Mouse (Mus musculus): ENCODE measurements around the gene Xlr4c. TPM values are rescaled to one million over a fixed set of nuclear protein-coding genes. Genes with fewer than 3 reads are reported as not detected.
"Not testable (repeated sequence)": the region's sequence is repeated elsewhere in the genome, so short reads cannot be mapped to it uniquely, and the experiment has no call there.

Xlr4c gene
- total RNA-seq (2021) = not detected
- long read RNA-seq, experiment 1 = 0 reads
- long read RNA-seq, experiment 2 = 0 reads

DNA sequence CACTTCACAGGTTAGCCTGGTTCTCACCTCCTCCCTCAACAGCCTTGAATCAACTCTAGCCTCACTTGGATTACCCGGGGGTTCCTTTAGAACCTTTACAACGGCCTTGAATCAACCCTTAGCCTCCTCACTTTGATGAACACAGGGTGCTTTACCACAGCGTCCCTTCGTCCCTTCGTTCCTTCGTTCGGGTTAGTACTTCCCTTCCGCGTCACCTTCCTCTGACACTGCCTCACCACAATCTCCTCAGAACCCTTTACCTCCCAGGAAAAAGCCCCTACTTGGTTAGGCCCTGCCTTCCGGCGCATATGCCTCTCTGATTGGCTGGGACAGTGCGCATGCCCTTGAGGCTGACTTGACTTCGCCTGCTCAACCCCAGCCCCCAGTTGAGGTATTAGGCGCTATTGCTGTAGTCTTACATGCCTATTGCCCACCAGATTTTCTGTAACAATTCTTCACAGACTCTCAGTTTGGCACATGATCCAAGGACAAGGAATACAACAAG lies at the start of gene Xlr4c:
TSS of gene Xlr4c (minus strand) at position 310 of the 505 bp plus-strand sequence.
- intact Hi-C loops (cut with DNase I; ENCODE audit: low total_unique reads); DNase-seq: not testable (repeated sequence)

DNA sequence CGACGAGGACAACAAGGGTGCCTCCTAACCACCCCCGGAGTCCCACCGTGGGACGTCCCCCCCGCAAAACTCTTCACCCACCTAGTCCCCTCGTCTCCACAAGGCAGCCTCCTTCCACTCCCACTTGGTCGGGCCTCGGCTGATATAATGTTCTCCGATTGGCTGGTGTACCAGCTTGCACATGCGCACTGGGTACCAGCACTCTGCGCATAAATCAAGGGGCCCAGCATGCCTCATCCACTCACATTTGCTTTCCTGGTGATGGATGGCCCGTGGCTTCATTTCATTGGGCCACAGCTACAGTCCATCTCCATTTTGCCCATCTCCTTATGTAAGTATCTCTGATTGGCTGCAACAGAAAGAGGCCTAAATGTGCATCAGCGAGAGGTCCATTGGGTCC lies 22.3 kb upstream of the Xlr4c start, which contains the start of gene Xlr3c:
TSS of gene Xlr3c (minus strand) at position 121 of the 400 bp plus-strand sequence.
- DNase-seq; intact Hi-C loops (cut with DNase I; ENCODE audit: low total_unique reads): not testable (repeated sequence)

DNA sequence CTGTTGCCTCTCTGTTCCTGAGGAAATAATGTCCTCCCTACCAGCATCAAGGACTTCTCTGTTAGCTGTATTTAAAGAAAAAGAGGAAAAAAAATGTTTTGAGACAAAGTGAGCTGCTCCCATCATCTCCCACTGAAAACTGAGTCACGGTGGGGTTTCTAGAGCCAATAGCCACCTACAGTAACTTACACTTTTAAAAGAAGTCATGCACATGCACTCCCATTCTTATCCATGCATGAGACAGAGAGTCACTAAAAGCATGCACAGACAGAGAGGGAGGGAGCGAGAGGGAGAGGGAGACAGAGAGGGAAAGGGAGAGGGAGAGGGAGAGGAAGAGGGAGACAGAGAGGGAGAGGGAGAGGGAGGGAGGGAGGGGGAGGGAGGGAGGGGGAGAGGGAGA lies 19.5 kb upstream of the Xlr4c start:
- DNase-seq; intact Hi-C loops (cut with DNase I; ENCODE audit: low total_unique reads): not testable (repeated sequence)

DNA sequence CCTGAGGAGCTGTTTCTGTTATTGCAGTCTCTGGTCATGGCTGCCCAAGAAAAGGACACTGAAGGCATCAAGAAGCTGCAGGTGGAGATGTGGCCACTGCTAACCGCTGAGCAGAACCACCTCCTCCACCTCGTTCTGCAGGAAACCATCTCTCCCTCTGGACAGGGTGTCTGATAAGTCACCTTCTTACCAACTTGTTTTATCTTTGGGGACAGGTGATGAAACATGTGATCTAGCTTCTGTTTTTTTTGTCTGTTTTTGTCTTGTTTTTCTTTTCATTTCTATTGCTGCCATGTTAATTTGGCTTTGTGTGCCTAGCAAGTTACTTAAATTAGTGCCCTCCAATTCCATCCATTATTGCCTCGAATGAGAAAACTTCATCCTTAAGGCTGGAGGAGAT lies 13.6 kb downstream of the Xlr4c start:
- DNase-seq = no peak
- intact Hi-C loops (cut with DNase I; ENCODE audit: low total_unique reads) = no loop called here

DNA sequence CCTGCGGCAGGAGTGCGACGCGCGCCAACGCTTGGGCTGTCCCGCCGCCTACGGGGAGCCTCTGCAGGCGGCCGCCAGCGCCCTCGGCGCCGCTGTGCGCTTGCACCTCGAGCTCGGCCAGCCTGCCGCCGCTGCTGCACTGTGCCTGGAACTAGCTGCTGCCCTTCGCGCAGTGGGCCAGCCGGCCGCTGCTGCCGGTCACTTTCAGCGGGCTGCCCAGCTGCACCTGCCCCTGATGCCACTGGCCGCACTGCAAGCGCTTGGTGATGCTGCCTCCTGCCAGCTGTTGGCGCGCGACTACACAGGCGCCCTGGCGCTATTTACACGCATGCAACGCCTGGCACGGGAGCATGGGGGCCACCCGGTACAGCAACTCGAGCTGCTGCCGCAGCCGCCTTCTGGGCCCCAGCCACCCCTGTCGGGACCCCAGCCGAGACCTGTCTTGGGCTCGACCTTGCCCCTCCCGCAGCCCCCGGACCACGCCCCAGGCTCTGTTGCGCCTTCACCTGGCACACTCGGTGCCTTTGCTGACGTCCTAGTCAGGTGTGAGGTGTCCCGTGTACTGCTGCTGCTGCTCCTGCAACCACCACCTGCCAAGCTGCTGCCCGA lies 14.2 kb downstream of the Xlr4c start:
- DNase-seq = peak; percentile 59
- intact Hi-C loops (cut with DNase I; ENCODE audit: low total_unique reads) = no loop called here

DNA sequence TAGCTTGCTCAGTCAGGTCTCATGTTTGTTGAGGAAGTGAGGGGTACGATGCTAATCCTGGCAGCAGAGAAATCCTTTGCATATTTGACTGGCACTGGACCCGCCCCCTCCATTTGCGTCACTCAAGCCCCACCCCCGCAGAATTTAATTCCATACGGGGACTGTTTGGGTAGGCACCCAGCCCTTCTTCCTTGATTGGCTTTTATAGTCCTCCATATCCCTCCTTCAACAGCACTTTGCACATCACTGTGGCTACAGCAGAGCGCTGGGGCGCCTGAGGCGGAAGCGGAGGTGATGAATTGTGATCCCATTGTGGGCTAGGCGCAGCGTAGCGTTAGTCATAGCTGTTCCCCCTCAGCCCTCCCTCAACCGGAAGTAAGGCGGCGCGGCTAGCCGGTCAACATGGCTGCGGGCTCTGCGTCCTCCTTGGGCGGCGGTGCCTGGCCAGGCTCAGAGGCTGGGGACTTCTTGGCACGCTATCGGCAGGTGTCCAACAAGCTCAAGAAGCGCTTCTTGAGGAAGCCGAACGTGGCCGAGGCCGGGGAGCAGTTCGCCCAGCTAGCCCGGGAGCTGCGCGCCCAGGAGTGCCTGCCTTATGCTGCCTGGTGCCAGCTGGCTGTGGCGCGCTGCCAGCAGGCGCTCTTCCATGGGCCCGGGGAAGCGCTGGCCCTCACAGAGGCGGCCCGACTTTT lies 14.9 kb downstream of the Xlr4c start, which contains the start of gene F8a:
TSS of gene F8a (plus strand) at position 378 of the 692 bp plus-strand sequence.
- DNase-seq = peak; percentile 75
- intact Hi-C loops (cut with DNase I; ENCODE audit: low total_unique reads) = no loop called here

DNA sequence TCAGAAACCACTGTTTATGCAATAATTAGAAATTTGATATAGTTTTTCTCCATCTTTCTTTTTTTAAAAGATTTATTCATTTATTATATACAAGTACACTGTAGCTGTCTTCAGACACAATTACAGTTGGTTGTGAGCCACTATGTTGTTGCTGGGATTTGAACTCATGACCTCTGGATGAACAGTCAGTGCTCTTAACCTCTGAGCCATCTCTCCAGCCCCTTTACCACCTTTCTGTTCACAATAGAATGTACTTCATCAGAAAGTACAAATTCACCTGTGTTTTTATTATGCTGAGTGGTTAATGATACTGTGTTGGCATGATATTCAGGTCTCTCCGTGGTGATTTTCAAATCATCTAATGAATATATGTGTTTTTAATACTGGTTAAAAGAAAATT lies 17.6 kb downstream of the Xlr4c start:
- DNase-seq = no peak
- intact Hi-C loops (cut with DNase I; ENCODE audit: low total_unique reads) = no loop called here

DNA sequence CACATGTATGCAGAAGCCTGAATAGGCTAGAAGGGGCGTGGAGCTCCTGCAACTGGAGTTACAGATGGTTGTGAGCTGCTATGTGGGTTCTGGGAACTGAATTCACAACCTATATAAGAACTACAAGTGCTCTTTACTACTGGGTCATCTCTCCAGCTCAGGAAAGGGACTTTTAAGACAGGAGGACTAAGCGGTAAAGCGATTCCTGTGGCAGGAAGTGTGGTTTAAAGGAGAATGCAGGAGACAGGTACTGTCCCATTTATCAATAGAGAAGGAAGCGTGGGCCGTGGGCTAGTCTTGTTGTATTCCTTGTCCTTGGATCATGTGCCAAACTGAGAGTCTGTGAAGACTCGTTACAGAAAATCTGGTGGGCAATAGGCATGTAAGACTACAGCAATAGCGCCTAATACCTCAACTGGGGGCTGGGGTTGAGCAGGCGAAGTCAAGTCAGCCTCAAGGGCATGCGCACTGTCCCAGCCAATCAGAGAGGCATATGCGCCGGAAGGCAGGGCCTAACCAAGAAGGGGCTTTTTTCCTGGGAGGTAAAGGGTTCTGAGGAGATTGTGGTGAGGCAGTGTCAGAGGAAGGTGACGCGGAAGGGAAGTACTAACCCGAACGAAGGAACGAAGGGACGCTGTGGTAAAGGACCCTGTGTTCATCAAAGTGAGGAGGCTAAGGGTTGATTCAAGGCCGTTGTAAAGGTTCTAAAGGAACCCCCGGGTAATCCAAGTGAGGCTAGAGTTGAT lies 28.9 kb downstream of the Xlr4c start, which contains the start of gene Xlr4b:
TSS of gene Xlr4b (plus strand) at position 515 of the 746 bp plus-strand sequence.
- DNase-seq; intact Hi-C loops (cut with DNase I; ENCODE audit: low total_unique reads): not testable (repeated sequence)

DNA sequence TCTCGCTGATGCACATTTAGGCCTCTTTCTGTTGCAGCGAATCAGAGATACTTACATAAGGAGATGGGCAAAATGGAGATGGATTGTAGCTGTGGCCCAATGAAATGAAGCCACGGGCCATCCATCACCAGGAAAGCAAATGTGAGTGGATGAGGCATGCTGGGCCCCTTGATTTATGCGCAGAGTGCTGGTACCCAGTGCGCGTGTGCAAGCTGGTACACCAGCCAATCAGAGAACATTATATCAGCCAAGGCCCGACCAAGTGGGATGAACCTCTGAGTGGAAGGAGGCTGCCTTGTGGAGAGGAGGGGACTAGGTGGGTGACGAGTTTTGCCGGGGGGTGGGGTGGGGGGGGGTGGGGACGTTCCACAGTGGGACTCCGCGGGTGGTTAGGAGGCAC lies 51.0 kb downstream of the Xlr4c start, which contains the start of gene Xlr3b:
TSS of gene Xlr3b (plus strand) at position 274 of the 400 bp plus-strand sequence.
- not testable (repeated sequence) for DNase-seq

More for the DNA sequence above, 51.0 kb downstream of the Xlr4c start, which contains the start of gene Xlr3b:
- intact Hi-C loops (cut with DNase I; ENCODE audit: low total_unique reads) = not testable (repeated sequence)

Other genes with a start within 250 kb of the Xlr4c start
- gene Pnma5, start 206.0 kb downstream of the Xlr4c start, total RNA-seq (2021) = not detected
- not detected for gene Pnma3, start 178.3 kb downstream of the Xlr4c start, total RNA-seq (2021)
- gene Xlr4a, start 160.7 kb downstream of the Xlr4c start, total RNA-seq (2021) = under 1 TPM in 1 of 2 experiments, not detected in 1; 0.82 TPM
- gene Xlr3a, start 146.0 kb downstream of the Xlr4c start, total RNA-seq (2021) = under 1 TPM; 0.38 to 0.68 TPM
- gene Gm14685, start 126.1 kb downstream of the Xlr4c start, total RNA-seq (2021) = not detected
- not detected for gene Xlr5b, start 94.3 kb downstream of the Xlr4c start, total RNA-seq (2021)
- not detected for gene DXBay18, start 93.7 kb downstream of the Xlr4c start, total RNA-seq (2021)
- not detected for gene Spin2d, start 66.1 kb downstream of the Xlr4c start, total RNA-seq (2021)
- 1 to 10 TPM; 2.7 to 4.8 TPM for gene Xlr3b, start 50.9 kb downstream of the Xlr4c start, total RNA-seq (2021)
- gene Xlr4b, start 28.8 kb downstream of the Xlr4c start, total RNA-seq (2021) = not detected
- gene F8a, start 14.8 kb downstream of the Xlr4c start, total RNA-seq (2021) = 1 to 10 TPM; 7.2 to 8.6 TPM
- gene Xlr3c, start 22.3 kb upstream of the Xlr4c start, total RNA-seq (2021) = under 1 TPM in 1 of 2 experiments, not detected in 1; 0.31 TPM
- not detected for gene Xlr5a, start 49.8 kb upstream of the Xlr4c start, total RNA-seq (2021)
- gene Xlr5c, start 49.8 kb upstream of the Xlr4c start, total RNA-seq (2021) = not detected
- not detected for gene Gm45015, start 93.7 kb upstream of the Xlr4c start, total RNA-seq (2021)
- gene Zfp275, start 99.5 kb upstream of the Xlr4c start, total RNA-seq (2021) = 1 to 10 TPM; 5.5 to 6.1 TPM
- gene Gm18336, start 155.6 kb upstream of the Xlr4c start, total RNA-seq (2021) = not detected
- under 1 TPM; 0.04 TPM for gene Zfp92, start 168.0 kb upstream of the Xlr4c start, total RNA-seq (2021)
- not detected for gene Trex2, start 192.2 kb upstream of the Xlr4c start, total RNA-seq (2021)
- 10 to 100 TPM; 15.7 to 20.4 TPM for gene Haus7, start 215.9 kb upstream of the Xlr4c start, total RNA-seq (2021)
- gene Bgn, start 240.5 kb upstream of the Xlr4c start, total RNA-seq (2021) = 100 to 1,000 TPM; 213 to 236 TPM